Mouse (Mus musculus): Measurements from ENCODE around the gene Slc3a1. TPM values are rescaled to one million over a fixed set of nuclear protein-coding genes. Genes with fewer than 3 reads are reported as not detected.

Slc3a1 gene
- 0.29 and 0.34 TPM in 2 replicates for polyA plus RNA-seq (2011; ENCODE audit: insufficient read depth, insufficient read length, low read depth, missing spikeins)

DNA sequence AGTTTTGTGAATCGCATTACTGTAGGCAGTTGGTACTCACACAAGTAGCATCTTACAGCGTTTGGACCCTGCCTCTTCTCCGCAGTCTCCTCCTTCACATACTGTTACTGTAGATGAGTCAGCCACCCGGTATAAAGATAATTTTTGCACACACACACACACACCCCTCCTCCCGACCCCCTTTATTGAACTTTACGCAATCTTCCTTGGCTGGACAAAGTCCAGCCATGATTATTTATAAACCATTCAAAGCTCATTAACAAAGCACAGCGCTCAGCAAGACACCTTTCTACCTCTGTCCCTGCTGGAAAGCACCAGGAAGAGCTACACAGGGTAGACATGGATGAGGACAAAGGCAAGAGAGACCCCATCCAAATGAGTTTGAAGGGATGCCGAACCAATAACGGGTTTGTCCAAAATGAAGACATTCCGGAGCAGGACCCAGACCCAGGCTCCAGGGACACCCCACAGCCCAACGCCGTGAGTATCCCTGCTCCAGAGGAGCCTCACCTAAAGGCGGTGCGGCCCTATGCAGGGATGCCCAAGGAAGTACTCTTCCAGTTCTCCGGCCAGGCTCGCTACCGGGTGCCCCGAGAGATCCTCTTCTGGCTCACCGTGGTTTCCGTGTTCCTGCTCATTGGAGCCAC, at the start of gene Slc3a1:
Gene Slc3a1, plus strand, starts transcription at position 284 of the 647 bp plus-strand sequence.
- no peaks in the 10 kb centered on the region for H3K27me3 ChIP-seq (ENCODE audit: control insufficient read depth, insufficient read depth, low read length, poor library complexity, severe bottlenecking)
- no peak within 1 kb of the TSS for H3K27ac ChIP-seq (ENCODE audit: insufficient read depth, low read length)
- no peaks in the 10 kb centered on the region for H3K9me3 ChIP-seq (replicated peaks; ENCODE audit: control insufficient read depth, insufficient read depth, low read length, poor library complexity, severe bottlenecking)
- TF ChIP-seq CTCF (IDR thresholded peaks at IDR 0.05; ENCODE audit: low read depth, low read length) (no peak), EP300 (IDR thresholded peaks at IDR 0.05; ENCODE audit: insufficient read depth, low read depth, low read length) (no peak), POLR2A (IDR thresholded peaks at IDR 0.05; ENCODE audit: insufficient read depth, low read length) (no peak)
- no peaks in the 10 kb centered on the region for H3K36me3 ChIP-seq (ENCODE audit: control insufficient read depth, insufficient read depth, low read length, poor library complexity, severe bottlenecking)
- no peak within 1 kb of the TSS for H3K4me3 ChIP-seq (ENCODE audit: low read depth, low read length)
- no peaks in the 10 kb centered on the region for H3K4me1 ChIP-seq (ENCODE audit: control insufficient read depth, insufficient read depth, low read length)
- no peak within 1 kb of the TSS for H3K9ac ChIP-seq (ENCODE audit: low read depth, poor library complexity, severe bottlenecking)

DNA sequence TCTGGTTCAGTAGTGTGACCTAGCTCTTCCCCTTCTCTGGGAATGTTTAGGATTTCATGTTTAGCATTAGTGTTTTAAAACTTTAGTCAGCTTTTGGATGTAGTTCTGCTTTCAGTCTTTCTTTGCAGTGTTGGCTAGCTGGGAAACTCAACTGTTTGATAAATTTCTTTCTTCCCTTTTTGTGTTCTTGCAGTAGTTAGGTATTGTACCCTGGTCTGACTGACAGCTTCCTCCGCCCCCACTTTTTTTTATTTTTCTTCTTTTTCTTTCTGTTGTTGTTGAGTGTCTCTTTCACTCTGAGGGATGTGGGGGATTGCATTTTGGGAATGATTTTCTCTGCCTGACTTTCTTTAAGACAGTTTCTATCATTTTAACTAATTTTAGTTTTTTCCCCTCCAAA, 46.5 kb upstream of the Slc3a1 start:
- Histone ChIP-seq H3K27me3 (ENCODE audit: control insufficient read depth, insufficient read depth, low read length, poor library complexity, severe bottlenecking) (no peaks in the 10 kb centered on the region), H3K27ac (ENCODE audit: insufficient read depth, low read length) (no peak overlapping the region), H3K9ac (ENCODE audit: low read depth, poor library complexity, severe bottlenecking) (no peak overlapping the region), H3K4me1 (ENCODE audit: control insufficient read depth, insufficient read depth, low read length) (no peaks in the 10 kb centered on the region), H3K36me3 (ENCODE audit: control insufficient read depth, insufficient read depth, low read length, poor library complexity, severe bottlenecking) (peaks cover 15% of the 10 kb centered on the region), H3K9me3 (replicated peaks; ENCODE audit: control insufficient read depth, insufficient read depth, low read length, poor library complexity, severe bottlenecking) (peaks cover 37% of the 10 kb centered on the region), H3K4me3 (ENCODE audit: low read depth, low read length) (no peak overlapping the region)
- TF ChIP-seq CTCF (IDR thresholded peaks at IDR 0.05; ENCODE audit: low read depth, low read length) (no peak), EP300 (IDR thresholded peaks at IDR 0.05; ENCODE audit: insufficient read depth, low read depth, low read length) (no peak), POLR2A (IDR thresholded peaks at IDR 0.05; ENCODE audit: insufficient read depth, low read length) (no peak)

DNA sequence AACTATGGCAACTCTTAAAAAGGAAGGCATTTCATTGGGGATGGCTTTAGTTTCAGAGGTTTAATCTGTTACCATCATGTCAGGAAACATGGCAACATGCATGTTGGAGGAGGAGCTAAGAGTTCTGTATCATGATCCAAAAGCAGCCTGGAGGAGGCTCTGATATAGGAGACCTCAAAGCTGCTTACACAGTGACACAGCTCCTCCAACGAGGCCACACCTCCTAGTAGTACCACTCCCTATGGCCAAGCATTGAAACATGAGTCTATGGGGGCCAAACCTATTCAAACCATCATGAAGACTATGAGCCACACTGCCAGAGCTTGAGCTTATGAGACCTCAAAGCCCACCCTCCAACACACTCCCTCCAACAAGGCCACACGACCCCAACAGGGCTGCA, 45.4 kb upstream of the Slc3a1 start:
- Histone ChIP-seq H3K4me3 (ENCODE audit: low read depth, low read length) (no peak overlapping the region), H3K36me3 (ENCODE audit: control insufficient read depth, insufficient read depth, low read length, poor library complexity, severe bottlenecking) (peaks cover 15% of the 10 kb centered on the region), H3K9ac (ENCODE audit: low read depth, poor library complexity, severe bottlenecking) (no peak overlapping the region), H3K27me3 (ENCODE audit: control insufficient read depth, insufficient read depth, low read length, poor library complexity, severe bottlenecking) (no peaks in the 10 kb centered on the region), H3K27ac (ENCODE audit: insufficient read depth, low read length) (no peak overlapping the region), H3K9me3 (replicated peaks; ENCODE audit: control insufficient read depth, insufficient read depth, low read length, poor library complexity, severe bottlenecking) (peaks cover 27% of the 10 kb centered on the region), H3K4me1 (ENCODE audit: control insufficient read depth, insufficient read depth, low read length) (no peaks in the 10 kb centered on the region)
- TF ChIP-seq CTCF (IDR thresholded peaks at IDR 0.05; ENCODE audit: low read depth, low read length) (no peak), POLR2A (IDR thresholded peaks at IDR 0.05; ENCODE audit: insufficient read depth, low read length) (no peak)

DNA sequence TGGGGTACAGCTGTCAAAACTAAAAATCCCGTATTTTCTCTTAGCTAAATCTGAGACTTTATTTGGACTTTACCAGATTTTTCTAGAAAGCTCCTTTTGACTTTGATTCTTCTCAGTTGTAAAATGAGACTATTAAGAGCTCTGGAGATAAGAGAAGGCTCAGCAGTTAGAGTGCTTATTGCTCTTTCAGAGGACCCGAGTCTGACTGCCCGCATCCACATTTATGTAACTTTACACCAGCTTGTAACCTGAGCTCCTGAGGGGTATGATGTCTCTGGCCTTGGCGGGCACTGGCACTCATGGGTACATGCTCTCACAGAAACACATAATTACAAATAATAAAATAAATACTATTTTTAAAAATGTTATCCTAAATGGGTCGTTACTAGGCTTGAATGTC, 41.8 kb upstream of the Slc3a1 start:
- Histone ChIP-seq H3K9me3 (replicated peaks; ENCODE audit: control insufficient read depth, insufficient read depth, low read length, poor library complexity, severe bottlenecking) (no peaks in the 10 kb centered on the region), H3K36me3 (ENCODE audit: control insufficient read depth, insufficient read depth, low read length, poor library complexity, severe bottlenecking) (peaks cover 7% of the 10 kb centered on the region; the same call in 1 of the 2 replicates), H3K27me3 (ENCODE audit: control insufficient read depth, insufficient read depth, low read length, poor library complexity, severe bottlenecking) (no peaks in the 10 kb centered on the region), H3K4me3 (ENCODE audit: low read depth, low read length) (no peak overlapping the region), H3K9ac (ENCODE audit: low read depth, poor library complexity, severe bottlenecking) (no peak overlapping the region), H3K27ac (ENCODE audit: insufficient read depth, low read length) (no peak overlapping the region), H3K4me1 (ENCODE audit: control insufficient read depth, insufficient read depth, low read length) (no peaks in the 10 kb centered on the region)
- TF ChIP-seq POLR2A (IDR thresholded peaks at IDR 0.05; ENCODE audit: insufficient read depth, low read length) (no peak), EP300 (IDR thresholded peaks at IDR 0.05; ENCODE audit: insufficient read depth, low read depth, low read length) (no peak), CTCF (IDR thresholded peaks at IDR 0.05; ENCODE audit: low read depth, low read length) (no peak)

DNA sequence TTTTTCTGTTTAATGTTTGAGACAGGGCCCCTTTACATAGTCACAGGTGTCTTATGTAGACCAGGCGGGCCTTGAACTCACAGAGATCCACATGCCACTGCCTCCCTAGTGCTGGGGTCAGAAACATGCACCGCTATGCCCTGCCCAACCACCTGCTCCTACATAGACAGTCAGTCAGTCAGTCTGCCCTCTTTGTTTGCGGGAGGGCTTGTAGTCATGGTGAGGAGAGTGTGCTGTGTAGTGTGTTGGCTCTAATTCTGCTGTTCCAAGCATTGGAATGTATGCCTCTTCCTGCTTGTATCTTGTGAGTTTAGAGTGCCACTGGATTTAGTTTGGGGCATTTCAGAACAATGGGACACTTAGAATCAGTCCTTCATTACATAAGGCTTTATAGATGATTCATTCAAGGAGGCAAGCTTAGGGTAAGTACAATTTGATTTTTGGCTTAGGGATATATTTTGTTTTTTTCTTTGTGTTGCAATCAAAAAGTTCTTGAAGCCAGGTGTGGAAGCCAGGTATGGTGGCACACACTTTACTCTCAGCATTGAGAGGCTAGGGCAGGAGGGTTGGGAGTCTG, 40.3 kb upstream of the Slc3a1 start:
- H3K27ac ChIP-seq (ENCODE audit: insufficient read depth, low read length), result no peak overlapping the region
- no peak overlapping the region for H3K9ac ChIP-seq (ENCODE audit: low read depth, poor library complexity, severe bottlenecking)
- no peaks in the 10 kb centered on the region for H3K27me3 ChIP-seq (ENCODE audit: control insufficient read depth, insufficient read depth, low read length, poor library complexity, severe bottlenecking)
- no peaks in the 10 kb centered on the region for H3K4me1 ChIP-seq (ENCODE audit: control insufficient read depth, insufficient read depth, low read length)
- H3K36me3 ChIP-seq (ENCODE audit: control insufficient read depth, insufficient read depth, low read length, poor library complexity, severe bottlenecking), result peaks cover 7% of the 10 kb centered on the region; the same call in 1 of the 2 replicates
- H3K4me3 ChIP-seq (ENCODE audit: low read depth, low read length), result no peak overlapping the region
- no peak for TF ChIP-seq CTCF (IDR thresholded peaks at IDR 0.05; ENCODE audit: low read depth, low read length)
- TF ChIP-seq POLR2A (IDR thresholded peaks at IDR 0.05; ENCODE audit: insufficient read depth, low read length), result no peak
- no peak for TF ChIP-seq EP300 (IDR thresholded peaks at IDR 0.05; ENCODE audit: insufficient read depth, low read depth, low read length)
- no peaks in the 10 kb centered on the region for H3K9me3 ChIP-seq (replicated peaks; ENCODE audit: control insufficient read depth, insufficient read depth, low read length, poor library complexity, severe bottlenecking)

DNA sequence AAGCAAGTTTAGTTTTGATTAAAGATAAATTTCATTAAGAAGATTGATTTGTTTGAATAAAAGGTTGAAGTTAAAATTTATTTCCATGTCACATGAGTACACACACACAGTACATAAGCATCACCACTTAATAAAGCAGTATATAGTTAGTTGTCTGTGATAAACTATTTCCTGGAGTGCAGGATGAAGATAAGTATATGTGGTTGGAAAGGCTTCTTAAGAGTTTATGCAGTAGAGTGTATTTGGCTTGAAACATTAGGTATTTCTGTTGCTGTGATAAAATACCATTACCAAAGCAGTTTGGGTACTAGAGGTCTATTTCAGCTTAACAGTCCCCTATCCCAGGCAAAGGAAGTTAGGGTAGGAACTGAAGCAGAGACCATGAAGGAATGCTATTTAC, 39.7 kb upstream of the Slc3a1 start:
- H3K27me3 ChIP-seq (ENCODE audit: control insufficient read depth, insufficient read depth, low read length, poor library complexity, severe bottlenecking), result no peaks in the 10 kb centered on the region
- H3K4me1 ChIP-seq (ENCODE audit: control insufficient read depth, insufficient read depth, low read length), result no peaks in the 10 kb centered on the region
- H3K9me3 ChIP-seq (replicated peaks; ENCODE audit: control insufficient read depth, insufficient read depth, low read length, poor library complexity, severe bottlenecking), result no peaks in the 10 kb centered on the region
- H3K27ac ChIP-seq (ENCODE audit: insufficient read depth, low read length), result no peak overlapping the region
- peaks cover 7% of the 10 kb centered on the region; the same call in 1 of the 2 replicates for H3K36me3 ChIP-seq (ENCODE audit: control insufficient read depth, insufficient read depth, low read length, poor library complexity, severe bottlenecking)
- H3K9ac ChIP-seq (ENCODE audit: low read depth, poor library complexity, severe bottlenecking), result no peak overlapping the region
- TF ChIP-seq EP300 (IDR thresholded peaks at IDR 0.05; ENCODE audit: insufficient read depth, low read depth, low read length), result no peak
- no peak for TF ChIP-seq POLR2A (IDR thresholded peaks at IDR 0.05; ENCODE audit: insufficient read depth, low read length)
- TF ChIP-seq CTCF (IDR thresholded peaks at IDR 0.05; ENCODE audit: low read depth, low read length), result no peak
- H3K4me3 ChIP-seq (ENCODE audit: low read depth, low read length), result no peak overlapping the region

Measured in ES-Bruce4 (cell line).